Mouse (Mus musculus) kidney, postnatal 4 days (tissue): ENCODE results near the gene Myom1.
A peak's percentile ranks its signal among the peaks of the same experiment; 100 is the strongest.

ENCODE experiments used
- DNase-seq, 2 experiments: peaks; one replicate each; pipeline ENCODE4 v3.0.0; 2021; ENCODE audit warnings: mixed read lengths in 2 of 2

Gene Myom1

GRCm38 (mm10) chr17:70991706-70992625 is 10.5 kb upstream of the Myom1 start:
- DNase-seq: peak; percentile 51 to 69

- DNase-seq: no peak
These were observed 9.8 kb upstream of the Myom1 start for GRCm38 (mm10) chr17:70992662-70993061.

- no peak for DNase-seq
These were observed 9.0 kb upstream of the Myom1 start for GRCm38 (mm10) chr17:70993385-70993807.

- no peak for DNase-seq
These were observed 7.8 kb upstream of the Myom1 start for GRCm38 (mm10) chr17:70994671-70995070.

GRCm38 (mm10) chr17:70995551-70995950 is 6.9 kb upstream of the Myom1 start:
- no peak for DNase-seq

GRCm38 (mm10) chr17:70997836-70998235 is 4.6 kb upstream of the Myom1 start:
- DNase-seq: no peak

- no peak for DNase-seq
These were observed 3.9 kb upstream of the Myom1 start for GRCm38 (mm10) chr17:70998400-70998975.

GRCm38 (mm10) chr17:70999187-70999586 is 3.2 kb upstream of the Myom1 start:
- no peak for DNase-seq

GRCm38 (mm10) chr17:71000255-71000654 is 2.2 kb upstream of the Myom1 start:
- no peak for DNase-seq

GRCm38 (mm10) chr17:71001067-71001466 is 1.4 kb upstream of the Myom1 start:
- no peak for DNase-seq

GRCm38 (mm10) chr17:71001699-71002080 is 743 bp upstream of the Myom1 start:
- peak; percentile 70 to 81 for DNase-seq

GRCm38 (mm10) chr17:71002744-71003094 is 286 bp downstream of the Myom1 start, which contains the start of gene Myl12a:
Gene Myl12a, minus strand, starts transcription at chr17:71002878.
- no peak for DNase-seq

- no peak for DNase-seq
These were observed 679 bp downstream of the Myom1 start for GRCm38 (mm10) chr17:71003112-71003511.

- DNase-seq: no peak
These were observed 1.3 kb downstream of the Myom1 start for GRCm38 (mm10) chr17:71003721-71004120.

- no peak for DNase-seq
These were observed 1.9 kb downstream of the Myom1 start for GRCm38 (mm10) chr17:71004186-71004960.

- DNase-seq: no peak
These were observed 4.5 kb downstream of the Myom1 start for GRCm38 (mm10) chr17:71006976-71007375.

GRCm38 (mm10) chr17:71008676-71009075 is 6.2 kb downstream of the Myom1 start:
- no peak for DNase-seq

- no peak for DNase-seq
These were observed 7.3 kb downstream of the Myom1 start for GRCm38 (mm10) chr17:71009751-71010150.

- no peak for DNase-seq
These were observed 8.3 kb downstream of the Myom1 start for GRCm38 (mm10) chr17:71010646-71011242.

- no peak for DNase-seq
These were observed 9.7 kb downstream of the Myom1 start for GRCm38 (mm10) chr17:71011931-71012662.

GRCm38 (mm10) chr17:71013105-71013504 is 10.7 kb downstream of the Myom1 start:
- no peak for DNase-seq

- no peak for DNase-seq
These were observed 12.5 kb downstream of the Myom1 start for GRCm38 (mm10) chr17:71014911-71015310.
